Mouse (Mus musculus): Measurements from ENCODE around the gene Lman1l. TPM values are rescaled to one million over a fixed set of nuclear protein-coding genes. Genes with fewer than 3 reads are reported as not detected.

The Lman1l gene
- polyA plus RNA-seq, 1 experiment from 2014 or later, result not detected

DNA sequence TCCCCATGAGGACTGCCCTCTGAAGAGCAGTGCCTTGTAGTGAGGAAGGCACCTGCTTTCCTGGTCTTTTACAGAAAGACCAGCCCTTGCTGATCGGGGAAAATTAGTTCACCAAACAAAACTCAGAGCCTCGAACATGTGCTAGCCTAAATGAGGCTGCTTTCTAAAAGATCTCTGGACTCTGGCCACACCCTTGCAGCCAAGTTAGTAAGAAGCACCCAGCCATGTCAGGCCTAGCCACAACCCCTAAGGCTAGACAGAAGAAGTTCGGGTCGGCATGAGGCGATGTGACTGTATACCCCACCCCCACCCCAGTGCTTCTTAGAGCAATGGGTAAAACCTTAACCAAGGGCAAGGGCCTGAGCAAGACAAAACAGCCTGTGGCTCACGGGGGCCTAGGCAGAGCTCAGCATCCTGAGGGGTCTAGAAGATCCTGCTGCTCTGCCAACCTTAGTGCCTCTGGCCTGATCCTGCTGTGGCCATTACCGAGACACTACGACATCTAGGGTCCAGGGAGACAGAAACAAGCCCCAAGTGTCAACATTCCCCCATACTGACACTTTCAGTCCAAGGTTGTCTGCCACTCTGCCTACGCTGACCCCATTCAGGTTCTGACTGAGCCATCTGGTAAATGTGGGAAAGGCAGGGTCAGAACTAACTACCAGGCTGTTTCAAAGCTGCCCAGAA is 22.7 kb upstream of the Lman1l start:
- no peaks in the 10 kb centered on the region for H3K9me3 ChIP-seq (replicated peaks)
- H3K27ac ChIP-seq, result peak overlapping the region; percentile 98
- 83% methylated on average over 9 of the region's 9 CpGs for WGBS
- peaks cover 34% of the 10 kb centered on the region for H3K36me3 ChIP-seq
- peak overlapping the region; percentile 79 for H3K4me3 ChIP-seq
- peaks cover 78% of the 10 kb centered on the region for H3K4me1 ChIP-seq
- H3K27me3 ChIP-seq (ENCODE audit: low read depth, poor library complexity, severe bottlenecking), result no peaks in the 10 kb centered on the region
- DNase-seq (ENCODE audit: low spot score), result no peak

DNA sequence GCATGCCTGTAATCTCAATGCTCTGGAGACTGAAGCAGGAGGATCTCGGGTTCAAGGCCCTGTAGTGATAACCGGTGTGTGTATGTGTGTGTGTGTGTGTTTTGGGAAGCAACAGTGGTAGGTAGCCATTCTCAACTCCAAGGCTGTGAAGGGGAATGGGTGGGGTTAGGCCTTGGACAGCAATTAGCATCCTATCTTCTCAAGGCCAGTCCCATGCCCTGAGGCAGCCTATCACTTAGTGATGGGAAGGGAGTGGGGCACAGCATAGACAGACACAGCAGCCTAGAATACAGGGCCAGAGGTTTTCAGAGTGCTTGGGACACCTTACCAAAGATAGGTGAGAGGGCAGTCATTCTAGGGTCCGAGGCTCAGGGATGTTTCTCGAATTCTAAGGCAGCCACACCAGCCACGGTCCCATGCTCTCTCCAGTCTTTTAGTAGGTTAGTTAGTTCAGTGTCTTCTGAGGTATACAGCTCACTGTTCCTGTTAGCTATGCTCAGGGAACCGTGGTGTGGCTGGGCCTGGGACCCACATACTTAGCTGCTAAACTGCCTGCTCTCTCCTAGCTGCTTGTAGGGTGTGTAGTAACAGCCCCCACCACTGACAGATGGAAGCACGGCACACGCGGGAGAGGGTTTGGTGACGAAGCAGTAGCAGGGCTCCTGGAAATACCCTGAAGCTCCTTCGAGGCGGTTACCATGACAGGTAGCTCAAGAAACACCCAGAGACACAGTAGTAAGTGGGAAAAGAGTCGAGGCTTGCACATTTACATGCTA is 21.4 kb upstream of the Lman1l start:
- no peak overlapping the region for H3K4me3 ChIP-seq
- H3K36me3 ChIP-seq, result peaks cover 40% of the 10 kb centered on the region
- H3K27me3 ChIP-seq (ENCODE audit: low read depth, poor library complexity, severe bottlenecking), result no peaks in the 10 kb centered on the region
- DNase-seq (ENCODE audit: low spot score), result no peak
- H3K4me1 ChIP-seq, result peaks cover 91% of the 10 kb centered on the region
- H3K27ac ChIP-seq, result no peak overlapping the region
- H3K9me3 ChIP-seq (replicated peaks), result no peaks in the 10 kb centered on the region
- WGBS, result 90% methylated on average over 13 of the region's 13 CpGs

DNA sequence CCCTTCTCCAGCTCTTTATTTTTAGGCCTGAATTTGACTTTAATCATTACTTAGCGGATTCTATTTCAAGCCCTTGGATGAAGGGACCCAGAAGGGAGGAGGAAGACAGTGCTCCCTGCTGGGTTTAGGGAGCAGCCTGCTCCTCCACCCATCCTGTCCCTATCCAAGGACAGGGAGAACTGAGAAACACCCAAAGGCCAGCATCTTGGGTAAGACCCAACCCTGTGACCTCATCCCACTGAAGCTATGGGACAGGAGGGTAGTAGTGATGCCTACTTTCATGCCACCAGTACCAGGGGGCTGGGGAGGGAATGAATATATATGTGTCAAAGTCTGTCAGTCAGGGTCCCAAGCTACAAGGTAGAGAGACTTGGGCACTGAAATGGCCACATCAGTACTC is 20.4 kb upstream of the Lman1l start:
- Histone ChIP-seq H3K27me3 (ENCODE audit: low read depth, poor library complexity, severe bottlenecking) (no peaks in the 10 kb centered on the region), H3K4me1 (peaks cover 89% of the 10 kb centered on the region), H3K27ac (0 out of 2 replicates have a peak overlapping the region, but pooled peaks have one; percentile 84), H3K9me3 (replicated peaks) (no peaks in the 10 kb centered on the region), H3K36me3 (peaks cover 40% of the 10 kb centered on the region), H3K4me3 (peak overlapping the region; percentile 19)
- DNase-seq (ENCODE audit: low spot score), result no peak
- WGBS, result 72% methylated on average over 1 of the region's 1 CpGs

DNA sequence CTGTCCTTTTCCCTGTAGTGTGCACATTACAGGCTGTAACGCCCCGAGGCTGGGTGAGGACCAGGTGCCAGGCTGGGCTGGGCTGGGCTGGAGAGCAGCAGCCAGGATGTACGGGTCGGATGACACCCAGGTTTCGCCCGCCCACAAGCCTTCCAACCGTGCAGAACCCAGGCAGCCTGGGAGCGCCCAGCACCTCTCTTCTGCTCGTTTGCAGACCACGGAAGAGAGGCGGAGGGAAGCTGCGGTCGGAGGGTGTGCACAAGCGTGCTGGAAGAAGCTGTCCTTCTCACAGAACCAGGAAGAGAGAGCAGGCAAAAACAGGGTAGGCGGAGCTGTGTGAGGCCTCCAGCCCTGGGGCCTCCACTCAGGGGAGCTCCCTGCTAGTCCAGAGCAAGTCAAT is 19.8 kb upstream of the Lman1l start:
- peaks cover 83% of the 10 kb centered on the region for H3K4me1 ChIP-seq
- peak overlapping the region; percentile 19 for H3K4me3 ChIP-seq
- no peaks in the 10 kb centered on the region for H3K9me3 ChIP-seq (replicated peaks)
- H3K27ac ChIP-seq, result peak overlapping the region; percentile 84
- H3K27me3 ChIP-seq (ENCODE audit: low read depth, poor library complexity, severe bottlenecking), result no peaks in the 10 kb centered on the region
- peaks cover 43% of the 10 kb centered on the region for H3K36me3 ChIP-seq
- WGBS, result 20% methylated on average over 15 of the region's 15 CpGs
- DNase-seq (ENCODE audit: low spot score), result no peak

DNA sequence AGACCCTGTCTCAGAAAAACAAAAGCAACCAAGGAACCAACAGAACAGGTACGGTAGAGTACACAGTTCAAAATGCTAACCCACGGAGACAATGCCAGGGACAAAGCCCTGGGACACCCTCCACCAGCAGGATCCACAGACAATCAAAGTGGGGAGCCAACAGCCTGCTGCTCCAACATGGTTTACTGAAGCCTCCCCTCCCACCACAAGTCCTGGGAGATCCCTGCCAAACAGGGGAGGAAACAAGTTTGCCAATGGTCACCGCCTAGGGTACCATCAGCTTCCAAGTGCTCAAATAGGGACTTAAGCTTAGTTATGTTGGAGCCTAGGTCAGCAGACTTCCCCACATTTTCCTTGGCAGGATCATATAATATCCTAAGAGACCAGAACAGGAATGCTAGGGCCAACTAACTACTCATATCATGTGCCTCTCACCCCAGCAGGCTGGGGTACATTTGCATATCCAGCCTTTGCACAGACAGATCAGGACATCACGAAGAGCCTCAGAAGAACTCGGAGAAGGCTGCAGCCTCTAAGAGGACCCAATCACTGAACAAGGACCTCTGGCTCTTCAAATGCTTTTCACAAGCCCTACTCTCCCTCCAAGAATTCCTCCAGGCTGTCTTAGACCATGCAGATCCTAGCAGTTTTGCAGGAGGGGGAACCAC is 19.2 kb upstream of the Lman1l start:
- Histone ChIP-seq H3K36me3 (peaks cover 48% of the 10 kb centered on the region), H3K4me3 (peak overlapping the region; percentile 32), H3K27me3 (ENCODE audit: low read depth, poor library complexity, severe bottlenecking) (no peaks in the 10 kb centered on the region), H3K4me1 (peaks cover 79% of the 10 kb centered on the region), H3K27ac (peak overlapping the region; percentile 84), H3K9me3 (replicated peaks) (no peaks in the 10 kb centered on the region)
- no peak for DNase-seq (ENCODE audit: low spot score)
- WGBS, result 82% methylated on average over 5 of the region's 5 CpGs

DNA sequence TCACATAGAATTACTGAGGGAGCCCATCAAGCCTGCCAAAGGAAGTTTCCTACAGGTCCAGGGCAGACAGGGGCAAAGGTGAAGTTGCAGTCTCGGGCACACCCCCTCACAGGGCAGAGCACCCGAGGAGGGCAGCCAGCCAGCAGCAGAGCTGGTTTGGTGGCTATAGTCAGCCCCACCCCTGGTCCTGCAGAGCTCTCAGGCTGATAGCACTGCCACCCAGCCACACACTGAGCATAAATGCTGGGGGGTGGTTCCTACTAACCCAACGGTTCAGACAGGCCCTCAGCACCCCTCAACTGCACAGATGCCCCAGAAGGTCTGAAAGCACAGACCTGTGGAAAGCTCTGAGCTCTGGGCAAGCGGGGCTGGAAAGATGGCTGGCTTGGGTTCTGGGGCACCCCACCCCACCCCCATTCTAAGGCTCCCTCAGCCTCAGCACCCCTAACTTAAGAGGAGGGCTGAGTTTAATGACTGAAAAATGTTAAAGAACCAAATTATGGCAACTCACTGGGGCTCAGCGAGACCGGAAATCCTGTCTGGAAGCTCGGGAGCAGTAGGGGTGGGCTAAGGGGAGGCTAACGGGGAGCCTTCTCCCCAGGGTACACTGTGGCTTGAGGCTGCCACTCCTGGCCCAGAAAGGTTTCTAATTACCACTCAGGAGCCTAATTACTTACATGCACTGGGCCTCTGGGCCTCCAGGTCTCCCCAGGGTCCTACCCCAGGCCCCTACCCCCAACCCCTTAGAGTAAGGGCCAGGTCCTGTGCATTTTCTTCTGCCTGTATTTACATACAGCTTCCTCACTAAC is 18.3 kb upstream of the Lman1l start:
- Histone ChIP-seq H3K36me3 (peaks cover 56% of the 10 kb centered on the region), H3K9me3 (replicated peaks) (no peaks in the 10 kb centered on the region), H3K4me3 (peak overlapping the region; percentile 32), H3K4me1 (peaks cover 74% of the 10 kb centered on the region), H3K27me3 (ENCODE audit: low read depth, poor library complexity, severe bottlenecking) (no peaks in the 10 kb centered on the region), H3K27ac (peak overlapping the region; percentile 84)
- WGBS, result 33% methylated on average over 8 of the region's 8 CpGs
- no peak for DNase-seq (ENCODE audit: low spot score)

DNA sequence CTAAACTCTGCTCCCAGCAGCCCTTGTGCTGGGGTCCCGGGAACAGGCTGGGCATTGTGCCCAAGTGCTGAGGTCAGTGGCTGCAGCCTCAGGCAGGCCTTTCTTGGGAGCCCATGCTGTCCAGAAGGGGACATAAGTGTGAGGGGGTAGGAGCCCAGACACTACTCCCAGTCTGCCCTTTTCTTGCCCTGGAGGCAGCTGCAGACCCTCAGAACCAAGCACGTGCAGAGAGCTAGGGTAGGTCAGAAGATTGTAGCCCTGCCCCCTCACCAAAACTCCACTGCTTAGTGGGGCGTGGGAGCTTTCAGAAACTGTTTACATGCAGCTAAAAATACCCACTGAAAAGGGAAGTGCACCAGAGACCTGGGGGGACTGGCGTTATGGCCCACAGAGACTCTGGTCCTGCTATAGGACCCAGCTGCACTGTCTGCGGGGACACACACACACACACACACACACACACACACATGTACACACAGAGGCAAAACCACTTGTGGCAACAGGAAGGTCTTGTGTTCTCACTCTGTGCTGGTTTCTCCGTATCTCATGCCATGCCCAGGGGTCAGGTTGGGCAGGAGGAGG is 17.3 kb upstream of the Lman1l start:
- Histone ChIP-seq H3K27me3 (ENCODE audit: low read depth, poor library complexity, severe bottlenecking) (no peaks in the 10 kb centered on the region), H3K36me3 (peaks cover 58% of the 10 kb centered on the region), H3K9me3 (replicated peaks) (no peaks in the 10 kb centered on the region), H3K27ac (peak overlapping the region; percentile 84), H3K4me3 (peak overlapping the region; percentile 32; the same call in 1 of the 2 replicates), H3K4me1 (peaks cover 68% of the 10 kb centered on the region)
- WGBS, result 65% methylated on average over 6 of the region's 6 CpGs
- DNase-seq (ENCODE audit: low spot score), result no peak

DNA sequence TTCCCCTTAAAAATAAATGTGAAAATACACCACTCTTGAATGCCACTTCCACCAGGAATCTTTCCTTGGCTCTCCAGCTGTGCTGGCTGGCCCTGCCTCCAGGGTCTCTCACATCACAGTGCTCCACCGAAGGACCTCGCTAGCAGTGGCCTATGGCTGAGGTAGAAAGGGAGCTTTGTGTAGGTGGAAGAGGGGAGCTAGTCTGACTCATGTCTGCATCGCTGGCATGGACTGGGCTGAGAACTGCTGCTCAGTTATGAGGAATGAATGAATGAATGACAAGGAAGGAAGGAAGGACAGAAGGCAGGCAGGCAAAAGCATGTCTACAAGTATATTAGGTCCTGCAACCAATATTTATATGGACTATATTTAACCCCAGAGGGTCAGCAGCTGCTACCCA is 16.7 kb upstream of the Lman1l start:
- Histone ChIP-seq H3K27ac (peak overlapping the region; percentile 84), H3K4me3 (no peak overlapping the region), H3K4me1 (peaks cover 63% of the 10 kb centered on the region), H3K9me3 (replicated peaks) (no peaks in the 10 kb centered on the region), H3K36me3 (peaks cover 57% of the 10 kb centered on the region), H3K27me3 (ENCODE audit: low read depth, poor library complexity, severe bottlenecking) (no peaks in the 10 kb centered on the region)
- 78% methylated on average over 3 of the region's 3 CpGs for WGBS
- no peak for DNase-seq (ENCODE audit: low spot score)

DNA sequence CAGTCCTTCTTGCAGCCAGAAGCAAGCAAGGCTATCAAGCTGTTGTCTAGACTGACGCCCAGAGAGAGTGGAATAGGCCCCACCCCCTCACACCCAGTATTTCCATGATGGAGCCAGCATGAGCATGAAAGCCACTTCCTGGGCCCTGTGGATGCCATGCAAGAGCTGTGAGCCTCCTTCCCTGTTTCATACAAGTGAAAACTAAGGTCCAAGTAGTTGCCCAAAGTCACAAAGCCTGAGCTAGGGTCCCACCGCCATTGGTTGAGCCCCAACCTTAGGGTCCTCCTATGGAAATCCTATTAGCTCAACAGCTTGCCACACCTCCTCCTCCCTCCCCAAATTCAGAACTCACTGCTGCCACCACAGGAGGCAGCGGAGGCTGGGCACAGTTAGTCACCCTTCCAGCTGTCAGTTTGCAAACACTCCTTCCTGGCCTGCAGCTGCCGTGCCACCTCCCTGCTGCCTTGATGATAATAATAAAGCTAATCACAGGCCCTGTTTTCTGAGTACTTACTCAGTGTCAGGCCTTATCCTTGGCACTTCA is 13.0 kb upstream of the Lman1l start:
- no peak for DNase-seq (ENCODE audit: low spot score)
- Histone ChIP-seq H3K9me3 (replicated peaks) (no peaks in the 10 kb centered on the region), H3K36me3 (peaks cover 76% of the 10 kb centered on the region), H3K27ac (no peak overlapping the region), H3K4me1 (peaks cover 25% of the 10 kb centered on the region), H3K27me3 (ENCODE audit: low read depth, poor library complexity, severe bottlenecking) (no peaks in the 10 kb centered on the region), H3K4me3 (no peak overlapping the region)
- 46% methylated on average over 4 of the region's 4 CpGs for WGBS

DNA sequence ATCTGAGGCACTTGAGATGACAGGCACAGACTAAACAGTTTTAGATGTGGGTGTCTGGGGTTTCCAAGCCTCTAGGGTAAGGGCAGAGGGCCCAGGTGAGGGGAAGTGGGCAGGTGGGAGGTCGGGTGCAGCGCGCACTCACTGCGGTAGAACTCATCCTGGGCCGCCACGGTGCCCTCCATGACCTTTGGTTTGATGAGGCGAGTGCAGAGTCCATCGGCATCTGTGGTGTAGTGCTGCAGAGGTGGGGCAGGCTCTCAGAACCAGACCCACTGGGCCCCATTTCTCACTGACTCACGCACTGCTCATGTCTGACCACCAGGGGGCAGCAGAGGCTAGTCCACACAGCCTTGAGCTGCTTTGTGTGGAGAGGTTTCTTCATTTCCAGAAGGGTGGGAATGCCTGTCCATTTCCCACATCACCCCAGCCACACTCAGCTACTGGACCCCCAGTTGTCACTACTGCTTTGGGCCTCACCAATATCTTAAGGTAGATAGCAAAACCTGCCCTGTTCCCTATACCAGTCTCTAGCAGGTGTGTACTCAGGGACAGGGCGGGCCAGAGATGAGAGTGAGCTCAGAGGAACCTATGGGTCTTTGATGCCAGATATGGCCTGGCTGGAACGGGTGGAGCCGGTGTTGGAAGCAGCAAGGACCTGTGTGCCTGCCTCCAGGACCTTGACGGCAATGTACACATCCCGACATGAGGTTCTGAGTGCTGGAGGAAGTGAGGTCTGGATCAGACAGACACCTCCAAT is 8.7 kb upstream of the Lman1l start:
- no peak overlapping the region for H3K4me3 ChIP-seq
- WGBS, result 73% methylated on average over 14 of the region's 14 CpGs
- no peak overlapping the region for H3K27ac ChIP-seq
- H3K36me3 ChIP-seq, result peaks cover 98% of the 10 kb centered on the region
- DNase-seq (ENCODE audit: low spot score), result peak; percentile 90
- H3K4me1 ChIP-seq, result peaks cover 9% of the 10 kb centered on the region
- H3K27me3 ChIP-seq (ENCODE audit: low read depth, poor library complexity, severe bottlenecking), result no peaks in the 10 kb centered on the region
- H3K9me3 ChIP-seq (replicated peaks), result no peaks in the 10 kb centered on the region

DNA sequence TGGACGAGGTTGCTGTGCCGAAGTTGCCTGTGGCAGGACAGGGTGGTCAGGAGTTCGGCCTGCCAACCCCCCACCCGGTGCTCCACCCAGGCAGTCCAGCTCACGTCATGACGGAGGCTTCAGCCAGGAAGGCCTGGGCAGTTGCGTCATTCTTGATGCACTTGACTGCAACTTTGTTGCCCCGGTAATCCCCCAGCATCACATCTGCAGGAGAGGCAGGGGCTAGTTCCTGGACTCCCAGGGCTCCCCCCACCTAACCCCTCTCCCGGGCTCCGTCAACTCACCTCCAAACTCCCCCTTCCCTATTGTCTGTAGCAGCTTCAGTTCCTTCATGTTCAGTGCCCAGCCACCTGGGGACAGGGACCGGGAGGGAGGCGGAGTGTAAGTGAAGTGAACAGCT is 8.1 kb upstream of the Lman1l start:
- DNase-seq (ENCODE audit: low spot score), result no peak
- H3K4me1 ChIP-seq, result peaks cover 3% of the 10 kb centered on the region
- H3K27ac ChIP-seq, result no peak overlapping the region
- H3K4me3 ChIP-seq, result no peak overlapping the region
- H3K36me3 ChIP-seq, result peaks cover 97% of the 10 kb centered on the region
- WGBS, result 92% methylated on average over 12 of the region's 12 CpGs
- H3K9me3 ChIP-seq (replicated peaks), result no peaks in the 10 kb centered on the region
- H3K27me3 ChIP-seq (ENCODE audit: low read depth, poor library complexity, severe bottlenecking), result no peaks in the 10 kb centered on the region
